Mouse (Mus musculus): Measurements from ENCODE around the gene Phka2. TPM values are rescaled to one million over a fixed set of nuclear protein-coding genes. Genes with fewer than 3 reads are reported as not detected.

The Phka2 gene
- polyA plus RNA-seq, 1 experiment from 2014 or later, result 11.9 TPM

DNA sequence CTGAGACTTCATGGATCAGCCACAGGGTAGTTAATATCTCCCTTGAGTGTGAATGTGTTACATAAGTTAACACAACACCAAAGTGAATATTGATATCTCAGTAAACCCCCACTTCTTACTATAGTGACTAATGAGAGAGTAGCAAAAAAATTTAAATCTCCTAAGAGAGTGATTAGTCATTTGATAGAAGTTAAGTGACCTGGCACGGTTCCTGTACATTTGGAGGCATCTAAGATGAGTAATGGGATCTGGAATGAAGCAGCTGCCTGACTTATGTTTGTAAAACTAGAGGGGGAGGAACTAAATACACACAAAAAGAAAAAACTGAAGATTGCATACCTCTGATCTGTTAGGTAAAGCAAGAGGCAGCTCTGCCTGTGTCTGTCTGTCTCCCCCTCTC, 7.1 kb downstream of the Phka2 start:
- H3K36me3 ChIP-seq (ENCODE audit: control insufficient read depth, insufficient read depth, low read length), result no peaks in the 10 kb centered on the region
- H3K9me3 ChIP-seq (ENCODE audit: control insufficient read depth, low read length), result no peaks in the 10 kb centered on the region
- H3K27me3 ChIP-seq (replicated peaks; ENCODE audit: control insufficient read depth, insufficient read depth, low read length), result no peaks in the 10 kb centered on the region
- H3K27ac ChIP-seq (ENCODE audit: low read length), result no peak overlapping the region
- no peaks in the 10 kb centered on the region for H3K4me1 ChIP-seq (ENCODE audit: control insufficient read depth, insufficient read depth, low read length)
- H3K4me2 ChIP-seq (ENCODE audit: low read depth, low read length), result no peak overlapping the region
- no peak for ATAC-seq
- no peak overlapping the region for H3K9ac ChIP-seq (ENCODE audit: low read depth, low read length)
- no peak overlapping the region for H3K4me3 ChIP-seq (ENCODE audit: low read length)
- WGBS, result 48% methylated on average over 1 of the region's 1 CpGs

DNA sequence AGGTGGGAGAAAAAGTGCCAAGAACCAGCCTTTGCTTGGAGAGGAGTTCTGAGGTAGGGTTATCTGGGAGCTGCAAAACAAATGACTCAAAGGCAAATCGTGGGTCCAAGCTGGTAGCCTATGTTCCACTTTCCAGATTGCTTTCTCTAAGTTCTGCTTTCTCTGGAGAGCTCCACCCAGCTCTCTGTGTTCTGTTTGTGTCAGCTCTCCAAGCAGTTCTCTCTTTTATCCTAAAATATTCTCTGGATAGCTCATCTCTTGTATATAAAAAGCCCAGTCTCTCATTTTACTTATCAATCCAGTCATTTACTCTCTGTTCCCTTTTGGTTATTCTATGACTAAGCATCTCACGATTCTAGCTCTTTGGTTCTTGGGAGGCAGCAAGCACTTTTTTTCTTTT, 8.2 kb downstream of the Phka2 start:
- ATAC-seq, result no peak
- Histone ChIP-seq H3K4me3 (ENCODE audit: low read length) (no peak overlapping the region), H3K9me3 (ENCODE audit: control insufficient read depth, low read length) (no peaks in the 10 kb centered on the region), H3K36me3 (ENCODE audit: control insufficient read depth, insufficient read depth, low read length) (no peaks in the 10 kb centered on the region), H3K27ac (ENCODE audit: low read length) (no peak overlapping the region), H3K27me3 (replicated peaks; ENCODE audit: control insufficient read depth, insufficient read depth, low read length) (no peaks in the 10 kb centered on the region), H3K4me2 (ENCODE audit: low read depth, low read length) (no peak overlapping the region), H3K9ac (ENCODE audit: low read depth, low read length) (no peak overlapping the region), H3K4me1 (ENCODE audit: control insufficient read depth, insufficient read depth, low read length) (no peaks in the 10 kb centered on the region)
- WGBS, result 69% methylated on average over 2 of the region's 2 CpGs

DNA sequence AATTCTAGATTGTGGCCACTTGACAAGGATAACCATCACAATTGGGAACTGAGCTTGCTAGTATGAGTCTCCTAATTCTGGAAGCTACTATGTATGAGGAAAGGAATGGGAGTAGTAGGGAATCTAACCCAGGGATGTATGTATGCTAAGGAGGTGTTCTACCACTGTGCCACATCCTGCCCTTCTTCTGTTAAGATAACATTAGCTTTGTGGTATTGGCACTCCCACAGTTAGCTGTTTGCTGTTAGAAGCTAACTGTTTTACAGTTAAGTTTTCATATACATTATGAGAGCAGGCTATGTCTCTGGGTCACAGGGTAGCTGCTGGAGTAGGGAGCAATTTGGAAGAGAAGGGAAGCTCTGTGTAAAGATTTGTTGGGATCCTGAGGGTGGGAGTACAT, 14.1 kb downstream of the Phka2 start:
- H3K27ac ChIP-seq (ENCODE audit: low read length), result no peak overlapping the region
- H3K4me3 ChIP-seq (ENCODE audit: low read length), result no peak overlapping the region
- no peaks in the 10 kb centered on the region for H3K9me3 ChIP-seq (ENCODE audit: control insufficient read depth, low read length)
- no peaks in the 10 kb centered on the region for H3K36me3 ChIP-seq (ENCODE audit: control insufficient read depth, insufficient read depth, low read length)
- no peak overlapping the region for H3K9ac ChIP-seq (ENCODE audit: low read depth, low read length)
- no peaks in the 10 kb centered on the region; the same call in 1 of the 2 replicates for H3K27me3 ChIP-seq (replicated peaks; ENCODE audit: control insufficient read depth, insufficient read depth, low read length)
- H3K4me1 ChIP-seq (ENCODE audit: control insufficient read depth, insufficient read depth, low read length), result no peaks in the 10 kb centered on the region
- ATAC-seq, result no peak
- H3K4me2 ChIP-seq (ENCODE audit: low read depth, low read length), result no peak overlapping the region

DNA sequence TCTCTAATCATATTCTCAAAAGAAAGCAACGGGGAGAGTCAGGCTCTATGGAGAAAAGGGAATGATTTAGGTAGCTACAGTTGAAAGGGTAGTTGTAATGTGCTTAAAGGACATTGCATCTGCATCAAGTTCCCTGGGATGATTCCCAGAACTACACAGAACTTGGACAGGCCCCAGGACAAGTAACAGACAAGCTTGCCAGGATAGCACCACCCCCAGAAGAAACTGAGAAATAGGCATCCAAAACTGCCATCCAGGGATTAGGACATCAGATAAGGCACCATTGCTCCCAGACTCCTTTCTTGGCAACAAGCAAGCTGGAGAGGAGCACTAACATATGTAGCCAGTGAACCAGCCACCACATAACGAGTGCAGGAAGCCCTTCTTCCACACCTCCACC, 40.8 kb downstream of the Phka2 start:
- 69% methylated on average over 2 of the region's 2 CpGs for WGBS
- Histone ChIP-seq H3K9ac (ENCODE audit: low read depth, low read length) (no peak overlapping the region), H3K27ac (ENCODE audit: low read length) (no peak overlapping the region), H3K36me3 (ENCODE audit: control insufficient read depth, insufficient read depth, low read length) (no peaks in the 10 kb centered on the region), H3K4me2 (ENCODE audit: low read depth, low read length) (no peak overlapping the region), H3K4me3 (ENCODE audit: low read length) (no peak overlapping the region), H3K9me3 (ENCODE audit: control insufficient read depth, low read length) (no peaks in the 10 kb centered on the region), H3K4me1 (ENCODE audit: control insufficient read depth, insufficient read depth, low read length) (no peaks in the 10 kb centered on the region), H3K27me3 (replicated peaks; ENCODE audit: control insufficient read depth, insufficient read depth, low read length) (no peaks in the 10 kb centered on the region)
- ATAC-seq, result no peak

DNA sequence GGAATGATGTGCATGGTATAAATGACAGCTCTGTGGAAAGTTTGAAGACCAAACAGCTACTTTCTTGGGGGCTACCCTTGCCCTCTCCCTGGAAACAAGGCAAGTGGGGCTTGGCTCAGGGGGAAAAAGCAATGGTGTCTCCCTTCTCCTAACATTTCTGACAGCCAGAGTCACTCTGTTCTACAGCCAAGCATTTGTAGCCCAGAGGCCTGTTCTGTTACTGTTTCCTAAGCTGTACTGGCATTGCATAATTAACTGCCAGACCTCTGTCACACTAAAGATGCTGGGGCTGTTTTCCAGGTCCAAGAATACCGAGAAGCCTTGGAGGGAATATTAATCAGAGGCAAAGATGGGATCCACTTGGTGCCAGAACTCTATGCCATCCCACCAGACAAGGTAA, 46.9 kb downstream of the Phka2 start:
- Histone ChIP-seq H3K4me3 (ENCODE audit: low read length) (no peak overlapping the region), H3K27me3 (replicated peaks; ENCODE audit: control insufficient read depth, insufficient read depth, low read length) (no peaks in the 10 kb centered on the region), H3K36me3 (ENCODE audit: control insufficient read depth, insufficient read depth, low read length) (no peaks in the 10 kb centered on the region), H3K9ac (ENCODE audit: low read depth, low read length) (no peak overlapping the region), H3K4me2 (ENCODE audit: low read depth, low read length) (no peak overlapping the region), H3K4me1 (ENCODE audit: control insufficient read depth, insufficient read depth, low read length) (no peaks in the 10 kb centered on the region), H3K27ac (ENCODE audit: low read length) (no peak overlapping the region), H3K9me3 (ENCODE audit: control insufficient read depth, low read length) (no peaks in the 10 kb centered on the region)
- ATAC-seq, result no peak
- WGBS, result 75% methylated on average over 1 of the region's 1 CpGs

DNA sequence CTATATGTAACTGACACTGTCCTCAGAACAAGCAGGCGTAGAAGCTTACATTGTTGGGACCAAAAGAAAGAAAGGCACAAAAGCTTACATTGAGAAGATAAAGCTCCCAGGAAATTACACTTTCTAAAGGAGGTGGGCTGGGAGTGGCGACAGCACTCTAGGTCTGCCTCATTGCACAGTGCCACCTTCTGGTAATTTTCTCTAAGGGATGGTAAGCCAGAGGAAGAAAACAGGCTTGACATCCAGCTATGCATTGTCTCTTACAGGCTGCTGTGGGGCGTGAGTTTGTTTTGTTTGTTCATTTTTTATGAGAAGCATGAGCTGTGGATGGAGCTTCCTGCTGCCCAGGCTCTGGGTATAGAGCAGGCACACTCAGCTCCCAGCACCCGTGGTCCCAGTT, 50.1 kb downstream of the Phka2 start:
- Histone ChIP-seq H3K4me3 (ENCODE audit: low read length) (no peak overlapping the region), H3K36me3 (ENCODE audit: control insufficient read depth, insufficient read depth, low read length) (no peaks in the 10 kb centered on the region), H3K4me2 (ENCODE audit: low read depth, low read length) (no peak overlapping the region), H3K4me1 (ENCODE audit: control insufficient read depth, insufficient read depth, low read length) (no peaks in the 10 kb centered on the region), H3K9ac (ENCODE audit: low read depth, low read length) (no peak overlapping the region), H3K27me3 (replicated peaks; ENCODE audit: control insufficient read depth, insufficient read depth, low read length) (no peaks in the 10 kb centered on the region), H3K9me3 (ENCODE audit: control insufficient read depth, low read length) (no peaks in the 10 kb centered on the region), H3K27ac (ENCODE audit: low read length) (no peak overlapping the region)
- WGBS, result 64% methylated on average over 4 of the region's 4 CpGs
- ATAC-seq, result no peak

DNA sequence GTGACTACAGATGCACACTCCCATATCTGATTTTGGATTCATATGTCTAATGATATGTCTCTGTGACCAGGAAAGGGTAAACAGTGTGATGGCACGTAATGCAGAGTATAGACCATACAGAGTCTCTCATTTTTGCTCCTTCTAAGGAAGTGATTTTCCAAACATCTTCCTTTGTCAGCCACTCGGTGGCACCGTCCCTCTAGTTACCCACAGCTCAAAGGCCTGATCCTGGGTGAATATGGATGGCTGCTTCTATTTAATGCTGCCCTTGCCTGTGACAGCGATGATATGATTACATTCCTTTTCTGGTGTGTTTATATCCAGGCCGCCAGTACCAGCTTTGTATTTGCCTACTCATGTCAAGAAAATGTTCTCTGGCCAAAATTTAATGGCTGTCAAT, 81.6 kb downstream of the Phka2 start:
- 57% methylated on average over 5 of the region's 5 CpGs for WGBS
- ATAC-seq, result no peak
- H3K9me3 ChIP-seq (ENCODE audit: control insufficient read depth, low read length), result no peaks in the 10 kb centered on the region
- H3K36me3 ChIP-seq (ENCODE audit: control insufficient read depth, insufficient read depth, low read length), result no peaks in the 10 kb centered on the region
- no peak overlapping the region for H3K9ac ChIP-seq (ENCODE audit: low read depth, low read length)
- H3K4me1 ChIP-seq (ENCODE audit: control insufficient read depth, insufficient read depth, low read length), result no peaks in the 10 kb centered on the region
- no peak overlapping the region for H3K4me2 ChIP-seq (ENCODE audit: low read depth, low read length)
- 0 out of 2 replicates have a peak, but pooled peaks cover 4% of the 10 kb centered on the region for H3K27me3 ChIP-seq (replicated peaks; ENCODE audit: control insufficient read depth, insufficient read depth, low read length)
- H3K27ac ChIP-seq (ENCODE audit: low read length), result no peak overlapping the region
- H3K4me3 ChIP-seq (ENCODE audit: low read length), result no peak overlapping the region

DNA sequence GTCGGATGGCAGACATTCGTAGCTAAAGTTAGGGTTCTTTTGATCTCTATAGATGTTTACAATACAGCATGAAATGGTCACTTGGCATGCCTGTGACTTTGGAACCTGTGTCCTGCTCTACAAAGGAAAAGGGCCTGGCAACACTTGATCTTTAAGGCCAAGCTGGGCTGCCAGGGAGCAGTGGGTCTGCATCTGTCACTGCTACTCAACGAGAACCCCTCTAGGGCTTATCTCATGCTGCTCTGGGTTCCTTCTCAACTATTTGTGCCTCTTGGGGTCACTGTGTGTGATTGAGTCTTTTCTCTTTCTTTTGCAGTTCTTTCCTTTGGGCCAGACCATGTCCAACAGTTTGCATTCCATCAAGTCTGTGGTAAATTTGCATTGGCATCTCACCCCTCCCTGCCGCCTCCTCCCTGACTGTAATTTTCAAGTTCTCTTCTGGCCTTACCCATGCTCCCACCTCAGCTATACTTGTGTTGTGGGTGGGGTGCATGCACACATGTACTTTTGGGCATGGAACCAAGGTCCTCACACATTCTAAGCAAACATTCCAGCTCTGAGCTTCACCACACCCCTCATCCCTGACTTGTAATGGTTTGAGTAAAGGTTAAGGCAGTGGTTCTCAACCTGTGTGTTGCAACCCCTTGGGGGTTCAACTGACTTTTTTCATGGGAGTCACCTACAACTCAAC, 82.3 kb downstream of the Phka2 start:
- H3K4me3 ChIP-seq (ENCODE audit: low read length), result no peak overlapping the region
- no peak for ATAC-seq
- WGBS, result 86% methylated on average over 4 of the region's 4 CpGs

DNA sequence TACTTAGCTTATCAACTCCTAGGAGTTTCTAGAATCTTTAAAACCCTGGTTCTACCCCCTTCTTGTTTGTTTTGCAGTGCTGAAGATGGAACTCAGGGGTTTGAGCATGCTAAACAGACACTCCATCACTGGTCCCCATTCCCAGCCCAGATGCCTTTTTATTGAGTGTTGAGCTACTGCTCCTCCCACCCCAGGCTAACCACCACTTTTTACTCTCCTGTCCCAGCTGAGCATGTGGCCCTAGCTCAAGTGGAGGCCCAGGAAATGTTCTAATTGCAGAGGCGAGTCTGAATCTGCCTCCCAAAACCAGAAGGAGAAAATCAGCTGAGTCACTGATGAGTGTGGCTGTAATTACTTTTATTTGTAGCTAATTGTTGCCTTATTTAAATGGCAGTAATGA, 83.1 kb downstream of the Phka2 start:
- H3K9me3 ChIP-seq (ENCODE audit: control insufficient read depth, low read length), result no peaks in the 10 kb centered on the region
- no peaks in the 10 kb centered on the region for H3K4me1 ChIP-seq (ENCODE audit: control insufficient read depth, insufficient read depth, low read length)
- 74% methylated on average over 1 of the region's 1 CpGs for WGBS
- no peak overlapping the region for H3K9ac ChIP-seq (ENCODE audit: low read depth, low read length)
- no peak overlapping the region for H3K4me3 ChIP-seq (ENCODE audit: low read length)
- ATAC-seq, result no peak
- no peaks in the 10 kb centered on the region for H3K36me3 ChIP-seq (ENCODE audit: control insufficient read depth, insufficient read depth, low read length)
- H3K4me2 ChIP-seq (ENCODE audit: low read depth, low read length), result no peak overlapping the region
- 0 out of 2 replicates have a peak, but pooled peaks cover 4% of the 10 kb centered on the region for H3K27me3 ChIP-seq (replicated peaks; ENCODE audit: control insufficient read depth, insufficient read depth, low read length)
- no peak overlapping the region for H3K27ac ChIP-seq (ENCODE audit: low read length)

More for the DNA sequence above, 82.3 kb downstream of the Phka2 start:
- Histone ChIP-seq H3K27me3 (replicated peaks; ENCODE audit: control insufficient read depth, insufficient read depth, low read length) (0 out of 2 replicates have a peak, but pooled peaks cover 4% of the 10 kb centered on the region), H3K27ac (ENCODE audit: low read length) (no peak overlapping the region), H3K4me1 (ENCODE audit: control insufficient read depth, insufficient read depth, low read length) (no peaks in the 10 kb centered on the region), H3K9ac (ENCODE audit: low read depth, low read length) (no peak overlapping the region), H3K36me3 (ENCODE audit: control insufficient read depth, insufficient read depth, low read length) (no peaks in the 10 kb centered on the region), H3K9me3 (ENCODE audit: control insufficient read depth, low read length) (no peaks in the 10 kb centered on the region), H3K4me2 (ENCODE audit: low read depth, low read length) (no peak overlapping the region)

DNA sequence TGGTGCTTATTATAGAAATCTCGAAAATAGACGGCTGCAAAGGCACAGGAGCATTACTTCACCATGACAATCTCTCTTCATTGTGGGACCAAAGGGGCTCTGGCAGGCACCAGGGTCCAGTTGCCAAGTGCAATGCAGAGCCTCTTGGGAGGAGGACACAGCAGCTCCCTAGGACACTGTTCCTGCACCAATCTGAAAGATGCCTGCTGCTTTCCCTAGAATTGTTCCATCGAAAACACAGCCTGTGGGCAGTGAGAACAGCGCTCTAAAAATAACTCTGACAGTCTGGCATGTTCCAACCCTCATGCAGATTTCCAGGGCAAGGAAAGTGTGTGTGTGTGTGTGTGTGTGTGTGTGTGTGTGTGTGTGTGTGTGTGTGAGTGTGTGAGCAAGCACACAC, 86.6 kb downstream of the Phka2 start:
- Histone ChIP-seq H3K9ac (ENCODE audit: low read depth, low read length) (no peak overlapping the region), H3K9me3 (ENCODE audit: control insufficient read depth, low read length) (no peaks in the 10 kb centered on the region), H3K27me3 (replicated peaks; ENCODE audit: control insufficient read depth, insufficient read depth, low read length) (0 out of 2 replicates have a peak, but pooled peaks cover 4% of the 10 kb centered on the region), H3K4me3 (ENCODE audit: low read length) (no peak overlapping the region), H3K27ac (ENCODE audit: low read length) (no peak overlapping the region), H3K4me2 (ENCODE audit: low read depth, low read length) (no peak overlapping the region), H3K36me3 (ENCODE audit: control insufficient read depth, insufficient read depth, low read length) (no peaks in the 10 kb centered on the region), H3K4me1 (ENCODE audit: control insufficient read depth, insufficient read depth, low read length) (no peaks in the 10 kb centered on the region)
- ATAC-seq, result no peak
- WGBS, result 89% methylated on average over 4 of the region's 4 CpGs
